Mouse (Mus musculus): ENCODE results near the gene Atf3. TPM values are rescaled to one million over a fixed set of nuclear protein-coding genes. Genes with fewer than 3 reads are reported as not detected.

Gene Atf3
- total RNA-seq, 2 experiments from 2014 or later, result 0.48 to 2.4 TPM

GRCm38 (mm10) chr1:191184841-191185251, 33.0 kb downstream of the Atf3 start:
- TF ChIP-seq CTCF (IDR thresholded peaks at IDR 0.05), result no peak
- peak overlapping the region; percentile 13; the same call in 1 of the 2 replicates for H3K4me3 ChIP-seq
- intact Hi-C loops (cut with DNase I), result loop anchor here (5.0 kb wide), 1 partner anchor 92 kb away; no protein-coding TSS in a partner anchor
- DNase-seq (ENCODE audit: extremely low spot score in 1 of 2, low spot score in 2 of 2), result peak in 1 of 2 experiments; percentile 18
- H3K27ac ChIP-seq, result no peak overlapping the region

GRCm38 (mm10) chr1:191184066-191184815, 33.6 kb downstream of the Atf3 start:
- no peak for DNase-seq (ENCODE audit: extremely low spot score in 1 of 2, low spot score in 2 of 2)
- Histone ChIP-seq H3K4me3 (peak overlapping the region; percentile 62), H3K27ac (no peak overlapping the region)
- TF ChIP-seq CTCF (IDR thresholded peaks at IDR 0.05), result peak; percentile 17
- intact Hi-C loops (cut with DNase I), result no loop called here

GRCm38 (mm10) chr1:191183163-191184065, 34.4 kb downstream of the Atf3 start:
- DNase-seq (ENCODE audit: extremely low spot score in 1 of 2, low spot score in 2 of 2), result peak; percentile 77 to 82
- peak overlapping the region; percentile 62 for H3K4me3 ChIP-seq
- intact Hi-C loops (cut with DNase I), result loop anchor here (2.0 kb wide), 1 partner anchor 41 kb away; no protein-coding TSS in a partner anchor
- no peak for TF ChIP-seq CTCF (IDR thresholded peaks at IDR 0.05)
- H3K27ac ChIP-seq, result peak overlapping the region; percentile 3; the same call in 1 of the 2 replicates

GRCm38 (mm10) chr1:191182431-191183162, 35.2 kb downstream of the Atf3 start:
- Histone ChIP-seq H3K27ac (peak overlapping the region; percentile 3; the same call in 1 of the 2 replicates), H3K4me3 (peak overlapping the region; percentile 62)
- TF ChIP-seq CTCF (IDR thresholded peaks at IDR 0.05), result peak; percentile 28
- intact Hi-C loops (cut with DNase I), result loop anchor here (2.0 kb wide), 1 partner anchor 42 kb away; no protein-coding TSS in a partner anchor
- DNase-seq (ENCODE audit: extremely low spot score in 1 of 2, low spot score in 2 of 2), result peak in 1 of 2 experiments; percentile 26

- no peak for TF ChIP-seq CTCF (IDR thresholded peaks at IDR 0.05)
- DNase-seq (ENCODE audit: extremely low spot score in 1 of 2, low spot score in 2 of 2), result no peak
- Histone ChIP-seq H3K27ac (no peak overlapping the region), H3K4me3 (no peak overlapping the region)
- intact Hi-C loops (cut with DNase I), result loop anchor here (2.0 kb wide), 1 partner anchor 43 kb away; no protein-coding TSS in a partner anchor
Measured at GRCm38 (mm10) chr1:191181469-191182259, 36.2 kb downstream of the Atf3 start.

GRCm38 (mm10) chr1:191180397-191180796, 37.4 kb downstream of the Atf3 start:
- Histone ChIP-seq H3K4me3 (no peak overlapping the region), H3K27ac (no peak overlapping the region)
- DNase-seq (ENCODE audit: extremely low spot score in 1 of 2, low spot score in 2 of 2), result no peak
- intact Hi-C loops (cut with DNase I), result no loop called here
- no peak for TF ChIP-seq CTCF (IDR thresholded peaks at IDR 0.05)

- H3K4me3 ChIP-seq, result no peak overlapping the region
- intact Hi-C loops (cut with DNase I), result loop anchor here (5.0 kb wide), 1 partner anchor 233 kb away; no protein-coding TSS in a partner anchor
- DNase-seq (ENCODE audit: extremely low spot score in 1 of 2, low spot score in 2 of 2), result no peak
- no peak for TF ChIP-seq CTCF (IDR thresholded peaks at IDR 0.05)
- H3K27ac ChIP-seq, result no peak overlapping the region
Measured at GRCm38 (mm10) chr1:191179846-191180245, 38.0 kb downstream of the Atf3 start.

GRCm38 (mm10) chr1:191178511-191179188, 39.2 kb downstream of the Atf3 start:
- intact Hi-C loops (cut with DNase I), result loop anchor here (5.0 kb wide), 1 partner anchor 231 kb away; no protein-coding TSS in a partner anchor
- no peak for TF ChIP-seq CTCF (IDR thresholded peaks at IDR 0.05)
- Histone ChIP-seq H3K27ac (no peak overlapping the region), H3K4me3 (no peak overlapping the region)
- no peak for DNase-seq (ENCODE audit: extremely low spot score in 1 of 2, low spot score in 2 of 2)

GRCm38 (mm10) chr1:191176887-191177286, 41.0 kb downstream of the Atf3 start:
- no peak for DNase-seq (ENCODE audit: extremely low spot score in 1 of 2, low spot score in 2 of 2)
- H3K27ac ChIP-seq, result no peak overlapping the region
- intact Hi-C loops (cut with DNase I), result loop anchor here (5.0 kb wide), 1 partner anchor 230 kb away; no protein-coding TSS in a partner anchor
- TF ChIP-seq CTCF (IDR thresholded peaks at IDR 0.05), result no peak
- H3K4me3 ChIP-seq, result no peak overlapping the region

- TF ChIP-seq CTCF (IDR thresholded peaks at IDR 0.05), result peak; percentile 75
- Histone ChIP-seq H3K27ac (no peak overlapping the region), H3K4me3 (no peak overlapping the region)
- intact Hi-C loops (cut with DNase I), result no loop called here
- peak; percentile 45 to 48 for DNase-seq (ENCODE audit: extremely low spot score in 1 of 2, low spot score in 2 of 2)
Measured at GRCm38 (mm10) chr1:191172487-191172886, 45.4 kb downstream of the Atf3 start.

Measured in left cerebral cortex, adult 2 months (tissue).